In the genomic region with DNA sequence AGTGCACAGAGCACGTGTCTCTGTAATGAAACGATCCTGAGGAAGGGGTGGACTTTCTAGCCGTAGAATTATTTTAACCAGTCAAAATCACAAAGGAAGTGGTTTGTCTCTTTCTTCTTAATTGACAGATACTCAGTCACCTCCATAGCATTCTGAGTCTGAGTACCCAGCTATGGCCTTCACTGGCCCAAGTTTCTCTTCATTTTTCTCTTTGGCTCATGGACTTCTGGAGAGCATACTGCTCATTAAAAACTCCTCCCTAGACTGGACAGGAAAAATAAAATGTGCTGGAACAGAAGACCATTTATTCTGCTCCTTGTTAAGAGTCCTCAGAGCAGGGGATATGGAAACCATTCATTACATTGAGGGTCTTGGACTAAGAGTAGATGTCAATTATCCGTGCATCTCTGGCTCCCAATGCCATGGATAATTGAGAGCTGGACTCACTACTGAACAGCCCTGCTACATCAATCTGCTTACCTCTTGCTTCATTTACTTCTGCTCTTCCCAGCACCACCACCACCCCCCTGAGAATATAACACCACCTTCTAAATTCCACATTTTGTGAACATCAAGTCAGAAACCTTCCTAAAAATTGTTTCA, we compare ENCODE assay signal across 26 mouse cellular contexts.
A peak's percentile ranks its signal among the peaks of the same experiment; 100 is the strongest.
DNase-seq lines count a peak whose midpoint lies in the region; ATAC-seq and TF ChIP-seq lines count a peak whose summit lies in the region.
"Had no signal": no experiment of that assay in that cellular context is flagged by ENCODE, and none has a peak within 500 bp of the region (broad histone marks: within the 10 kb centered on the region; RNA-seq: fewer than 3 reads in every experiment).

No protein-coding gene starts in this region.

- no peaks in the 10 kb centered on the region for H3K36me3 ChIP-seq in forebrain, embryonic 10.5 days (replicated peaks)
- no peaks in the 10 kb centered on the region for H3K36me3 ChIP-seq in forebrain, postnatal 0 days (ENCODE audit: insufficient read depth)
- H3K36me3 ChIP-seq in forebrain, embryonic 11.5 days (ENCODE audit: control insufficient read depth, insufficient read depth, low read length) = no peaks in the 10 kb centered on the region
- H3K36me3 ChIP-seq in forebrain, embryonic 14.5 days (ENCODE audit: control insufficient read depth, insufficient read depth, low read length) = no peaks in the 10 kb centered on the region
- H3K36me3 ChIP-seq: embryonic facial prominence, embryonic 15.5 days; G1E; hindbrain, embryonic 12.5 days; hindbrain, embryonic 15.5 days had no signal

- no peak for ATAC-seq in forebrain, postnatal 0 days
- ATAC-seq in forebrain, embryonic 11.5 days (replicated peaks; ENCODE audit: low FRiP score) = peak; percentile 67
- ATAC-seq in forebrain, embryonic 14.5 days = peak; percentile 54
- ATAC-seq in cerebellum, adult (ENCODE audit: insufficient number of reproducible peaks, low FRiP score, low TSS enrichment) = no peak
- ATAC-seq: intestine, postnatal 0 days; Patski had no signal

- no peak overlapping the region for H3K4me3 ChIP-seq in forebrain, embryonic 10.5 days
- no peak overlapping the region for H3K4me3 ChIP-seq in forebrain, postnatal 0 days (ENCODE audit: low read depth, low read length)
- no peak overlapping the region for H3K4me3 ChIP-seq in forebrain, embryonic 11.5 days (ENCODE audit: low read depth, low read length)
- H3K4me3 ChIP-seq in forebrain, embryonic 14.5 days (ENCODE audit: low read depth, low read length) = no peak overlapping the region
- H3K4me3 ChIP-seq: embryonic facial prominence, embryonic 15.5 days; heart, adult 2 months; hindbrain, embryonic 12.5 days; hindbrain, embryonic 15.5 days had no signal

- no peaks in the 10 kb centered on the region for H3K27me3 ChIP-seq in forebrain, embryonic 10.5 days (ENCODE audit: poor library complexity, severe bottlenecking)
- H3K27me3 ChIP-seq in forebrain, postnatal 0 days (ENCODE audit: insufficient read depth, low read length) = no peaks in the 10 kb centered on the region
- no peaks in the 10 kb centered on the region for H3K27me3 ChIP-seq in forebrain, embryonic 11.5 days (ENCODE audit: control insufficient read depth, insufficient read depth, low read length)
- no peaks in the 10 kb centered on the region for H3K27me3 ChIP-seq in forebrain, embryonic 14.5 days (replicated peaks; ENCODE audit: control insufficient read depth, insufficient read depth, low read length)
- H3K27me3 ChIP-seq: CH12.LX; embryonic facial prominence, embryonic 15.5 days; hindbrain, embryonic 12.5 days; hindbrain, embryonic 15.5 days had no signal

- no peak overlapping the region for H3K4me2 ChIP-seq in forebrain, postnatal 0 days (ENCODE audit: low read depth)
- no peak overlapping the region for H3K4me2 ChIP-seq in forebrain, embryonic 11.5 days (ENCODE audit: low read depth, low read length, severe bottlenecking)
- H3K4me2 ChIP-seq in forebrain, embryonic 14.5 days (ENCODE audit: low read length) = no peak overlapping the region
- H3K4me2 ChIP-seq: embryonic facial prominence, embryonic 15.5 days; heart, embryonic 11.5 days; hindbrain, embryonic 12.5 days; hindbrain, embryonic 15.5 days had no signal

- peaks cover 14% of the 10 kb centered on the region; the same call in 1 of the 2 replicates for H3K4me1 ChIP-seq in forebrain, embryonic 10.5 days
- no peaks in the 10 kb centered on the region for H3K4me1 ChIP-seq in forebrain, postnatal 0 days (ENCODE audit: insufficient read depth)
- peaks cover 2% of the 10 kb centered on the region; the same call in 1 of the 2 replicates for H3K4me1 ChIP-seq in forebrain, embryonic 11.5 days (replicated peaks; ENCODE audit: control insufficient read depth, insufficient read depth, low read length)
- no peaks in the 10 kb centered on the region for H3K4me1 ChIP-seq in forebrain, embryonic 14.5 days (ENCODE audit: control insufficient read depth, insufficient read depth, low read length)
- H3K4me1 ChIP-seq: embryonic facial prominence, embryonic 15.5 days; hindbrain, embryonic 12.5 days; hindbrain, embryonic 15.5 days had no signal

- no peak for TF ChIP-seq CTCF in forebrain, postnatal 0 days (IDR thresholded peaks at IDR 0.05; ENCODE audit: low read depth)
- no peak for TF ChIP-seq CTCF in brain, embryonic 14.5 days (IDR thresholded peaks at IDR 0.05; ENCODE audit: borderline replicate concordance, extremely low read depth, insufficient read depth, insufficient read length)

- DNase-seq in forebrain, embryonic 10.5 days (ENCODE audit: extremely low spot score, low spot score) = no peak
- no peak for DNase-seq in forebrain, postnatal 0 days
- peak; percentile 64 for DNase-seq in brain, embryonic 14.5 days (ENCODE audit: low read depth)
- DNase-seq in forebrain, embryonic 11.5 days (ENCODE audit: low spot score) = no peak
- DNase-seq in forebrain, embryonic 14.5 days (ENCODE audit: low spot score) = peak; percentile 30
- no peak for DNase-seq in cerebellum, adult 9-11 months
- no peak for DNase-seq in heart, adult 8-10 months (ENCODE audit: low spot score)
- DNase-seq: adrenal gland, postnatal 10 days; adrenal gland, postnatal 36 days; B cell, adult 2 months; cerebellum, adult 11-12 months; cerebellum, adult 9-10 months; cerebellum, postnatal 25 days; gastrocnemius, postnatal 10 days; gastrocnemius, postnatal 36 days; heart, adult 2 months; kidney, adult 2 months had no signal

- H3K9ac ChIP-seq in forebrain, postnatal 0 days = no peak overlapping the region
- H3K9ac ChIP-seq in forebrain, embryonic 11.5 days (ENCODE audit: low read length) = no peak overlapping the region
- H3K9ac ChIP-seq in forebrain, embryonic 14.5 days (ENCODE audit: low read length) = no peak overlapping the region
- H3K9ac ChIP-seq: embryonic facial prominence, embryonic 15.5 days; hindbrain, embryonic 12.5 days; hindbrain, embryonic 15.5 days had no signal

- H3K27ac ChIP-seq in forebrain, embryonic 10.5 days = peak overlapping the region; percentile 40; the same call in 1 of the 2 replicates
- H3K27ac ChIP-seq in forebrain, postnatal 0 days (ENCODE audit: low read depth, low read length) = no peak overlapping the region
- no peak overlapping the region for H3K27ac ChIP-seq in forebrain, embryonic 11.5 days (ENCODE audit: low read depth, low read length)
- H3K27ac ChIP-seq in forebrain, embryonic 14.5 days (ENCODE audit: low read depth, low read length) = no peak overlapping the region
- H3K27ac ChIP-seq: embryonic facial prominence, embryonic 15.5 days; heart, adult 2 months; hindbrain, embryonic 12.5 days; hindbrain, embryonic 15.5 days had no signal

- no peak for TF ChIP-seq POLR2A in brain, embryonic 14.5 days (IDR thresholded peaks at IDR 0.05; ENCODE audit: borderline replicate concordance, extremely low read depth, insufficient read depth, insufficient read length, poor library complexity, severe bottlenecking)

- H3K9me3 ChIP-seq in forebrain, embryonic 10.5 days = no peaks in the 10 kb centered on the region
- H3K9me3 ChIP-seq in forebrain, postnatal 0 days (ENCODE audit: low read length) = no peaks in the 10 kb centered on the region
- no peaks in the 10 kb centered on the region for H3K9me3 ChIP-seq in forebrain, embryonic 11.5 days (ENCODE audit: control insufficient read depth, low read length)
- H3K9me3 ChIP-seq in forebrain, embryonic 14.5 days (replicated peaks; ENCODE audit: control insufficient read depth, low read length) = no peaks in the 10 kb centered on the region
- H3K9me3 ChIP-seq: embryonic facial prominence, embryonic 15.5 days; G1E; hindbrain, embryonic 15.5 days had no signal

- whole genome bisulfite sequencing in forebrain, embryonic 10.5 days = 70% methylated on average over 4 of the region's 4 CpGs
- WGBS in forebrain, postnatal 0 days = 24% methylated on average over 4 of the region's 4 CpGs
- WGBS in forebrain, embryonic 11.5 days = 46% methylated on average over 4 of the region's 4 CpGs
- 20% methylated on average over 4 of the region's 4 CpGs for WGBS in forebrain, embryonic 14.5 days

Comparison
In these comparisons a context has a peak if more than half of its experiments do, and no peak if none do; other contexts are left out.
1. DNase-seq: peak in brain, embryonic 14.5 days (single experiment) and forebrain, embryonic 14.5 days (single experiment); none in forebrain, embryonic 10.5 days (single experiment), forebrain, postnatal 0 days (single experiment), forebrain, embryonic 11.5 days (single experiment), cerebellum, adult 9-11 months (single experiment) and heart, adult 8-10 months (single experiment).
2. ATAC-seq: peak in forebrain, embryonic 11.5 days (single experiment) and forebrain, embryonic 14.5 days (single experiment); none in forebrain, postnatal 0 days (single experiment) and cerebellum, adult (single experiment).